Mouse (Mus musculus): ENCODE results near the gene Sema5a. TPM values are rescaled to one million over a fixed set of nuclear protein-coding genes. Genes with fewer than 3 reads are reported as not detected.

Gene Sema5a
- total RNA-seq, 2 experiments from 2014 or later, result 84.9 to 94.2 TPM

DNA sequence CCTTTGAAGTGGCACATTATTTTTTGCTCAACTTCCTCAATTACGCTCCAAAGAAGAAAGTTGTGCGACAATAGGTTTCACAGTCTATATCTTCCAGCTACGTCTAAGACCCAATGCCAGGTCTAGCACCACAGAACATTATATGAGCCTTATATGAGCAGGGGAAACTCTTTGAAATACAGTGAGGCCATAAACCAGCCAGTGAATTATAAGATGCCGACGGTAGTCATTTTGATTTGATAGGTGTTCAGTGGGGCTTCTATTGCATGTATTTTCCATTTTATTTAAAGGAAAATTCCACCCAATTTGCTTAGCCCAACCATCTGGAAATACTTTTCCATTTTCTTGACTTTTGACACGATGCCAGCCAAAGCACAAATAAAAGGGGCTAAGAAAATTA, 126.3 kb downstream of the Sema5a start:
- no peak for DNase-seq

DNA sequence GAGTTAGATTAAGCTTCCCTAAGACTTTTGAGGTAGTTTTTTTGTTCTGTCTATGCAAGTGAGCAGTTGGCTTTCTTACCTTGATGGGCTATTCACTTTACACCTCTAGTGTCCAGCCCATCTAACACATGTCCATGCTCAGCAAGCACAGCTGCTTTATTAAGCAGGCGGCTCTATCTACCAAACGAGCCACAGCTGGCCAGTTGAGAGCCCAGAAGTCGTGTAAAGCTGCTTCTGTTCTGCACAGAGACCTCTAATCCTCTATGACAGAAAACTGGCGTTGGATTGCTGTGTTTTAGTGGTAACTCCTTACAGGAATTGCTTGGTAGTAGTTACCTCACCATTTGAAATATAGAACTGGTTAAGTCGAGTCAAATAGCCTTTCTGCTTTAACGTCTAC, 126.8 kb downstream of the Sema5a start:
- DNase-seq, result no peak

DNA sequence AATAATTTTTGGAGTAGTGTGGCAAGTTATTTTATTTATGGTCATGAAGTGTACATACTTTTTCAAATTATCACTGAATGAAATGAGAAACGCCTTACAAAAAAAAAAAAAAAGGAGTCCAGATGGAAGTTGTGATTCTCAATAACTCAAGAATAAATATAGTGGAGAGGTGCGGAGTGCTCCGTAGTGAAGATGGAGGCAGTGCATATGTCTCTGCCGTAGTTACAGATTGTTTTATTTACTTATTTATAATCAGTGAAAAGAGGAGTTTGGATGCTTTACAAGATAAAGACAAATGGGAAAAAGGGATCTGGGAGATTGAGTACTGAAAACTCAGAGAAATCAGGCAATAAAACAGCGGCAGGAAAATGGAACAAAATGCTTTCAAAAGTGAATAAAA, 131.7 kb downstream of the Sema5a start:
- no peak for DNase-seq

DNA sequence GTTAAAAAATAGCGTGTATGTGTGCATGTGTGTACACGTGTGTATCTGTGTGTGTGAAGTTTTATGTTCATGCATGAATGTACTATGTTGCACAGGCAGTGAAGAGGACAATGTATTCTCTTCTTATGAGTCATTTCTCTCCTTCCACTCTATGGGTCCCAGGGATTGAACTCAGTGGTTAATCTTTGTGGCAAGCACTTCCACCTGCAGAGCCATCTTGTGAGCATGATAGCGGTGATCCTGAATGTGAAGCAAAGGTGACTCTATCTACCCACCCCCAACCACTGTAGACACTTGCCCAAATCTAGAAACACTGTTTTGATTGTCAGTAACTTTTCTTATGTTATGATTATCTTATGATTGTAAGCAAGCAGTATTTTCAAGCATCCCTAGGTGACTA, 133.2 kb downstream of the Sema5a start:
- no peak for DNase-seq

DNA sequence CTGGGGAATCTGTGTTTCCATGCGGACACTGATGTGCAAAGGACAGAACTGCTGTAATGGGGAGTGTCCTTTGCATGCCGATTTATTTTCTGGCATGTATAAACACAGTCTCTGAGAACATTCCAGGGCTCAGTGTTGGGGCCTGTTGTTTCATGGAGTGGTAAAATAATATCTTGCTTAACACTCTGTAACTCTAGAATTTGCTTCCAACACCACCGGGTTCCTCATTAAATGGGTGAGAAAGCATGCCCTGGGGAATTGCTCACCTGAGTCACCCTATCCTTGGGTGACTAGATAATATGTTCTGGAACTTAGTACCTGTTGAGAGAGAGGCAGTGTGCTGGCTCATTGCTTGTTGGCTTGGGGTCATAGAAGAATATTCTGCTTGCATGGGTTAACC, 135.7 kb downstream of the Sema5a start:
- DNase-seq, result no peak

DNA sequence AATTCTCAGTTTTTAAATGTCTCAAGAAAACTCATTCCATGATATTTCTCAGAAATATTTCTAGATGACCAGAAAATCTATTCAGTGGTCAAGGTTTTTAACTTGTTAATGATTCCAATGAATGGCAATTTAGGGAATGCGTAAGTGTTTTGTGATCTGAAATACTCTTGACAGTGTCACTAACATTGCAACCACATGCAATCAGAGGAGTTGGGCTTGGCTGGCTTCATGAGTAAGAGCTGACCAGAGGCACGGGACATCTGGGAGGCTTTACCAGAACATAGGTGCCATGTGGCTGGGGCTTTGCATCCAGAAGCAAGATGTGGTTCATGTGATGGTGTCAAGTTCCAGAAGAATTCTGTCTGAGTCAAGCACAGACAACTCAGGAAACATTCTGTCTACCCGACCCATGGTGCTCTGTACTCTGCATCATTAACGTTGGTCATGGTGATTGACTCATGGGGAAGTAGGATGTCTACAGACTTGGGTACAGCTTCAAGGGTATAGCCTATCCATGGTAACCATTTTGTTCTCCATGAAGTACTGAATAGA, 138.4 kb downstream of the Sema5a start:
- no peak for DNase-seq

DNA sequence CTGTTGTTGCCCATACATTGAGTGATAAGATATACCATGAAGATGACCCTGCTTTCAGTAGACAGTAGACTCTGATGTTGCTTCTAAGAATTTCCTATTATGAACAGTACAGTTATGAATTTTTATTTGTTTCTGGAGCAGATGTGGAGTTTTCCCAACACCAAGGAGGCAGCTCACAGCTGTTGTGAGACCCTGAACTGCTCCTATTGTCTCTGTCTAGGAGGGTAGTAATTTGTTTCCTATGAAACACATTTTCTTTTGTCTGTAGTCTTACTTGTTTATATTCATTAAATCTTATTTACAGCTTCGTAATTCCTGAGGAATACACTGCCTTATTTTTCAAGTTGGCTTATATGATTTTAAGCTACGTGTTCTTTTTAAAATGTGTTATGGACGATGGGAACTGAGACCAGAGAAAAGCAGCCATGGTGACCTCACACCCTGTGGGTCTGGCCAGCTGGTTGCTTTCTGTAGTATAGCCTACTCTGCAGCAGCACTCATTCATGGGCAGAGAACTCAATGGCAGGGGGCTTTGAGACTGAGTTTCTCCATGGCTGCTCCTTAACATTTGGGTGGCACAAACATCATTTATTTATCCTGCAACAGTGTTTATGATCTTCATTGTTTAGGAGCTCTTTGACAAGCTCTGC, 151.8 kb downstream of the Sema5a start:
- DNase-seq, result no peak

DNA sequence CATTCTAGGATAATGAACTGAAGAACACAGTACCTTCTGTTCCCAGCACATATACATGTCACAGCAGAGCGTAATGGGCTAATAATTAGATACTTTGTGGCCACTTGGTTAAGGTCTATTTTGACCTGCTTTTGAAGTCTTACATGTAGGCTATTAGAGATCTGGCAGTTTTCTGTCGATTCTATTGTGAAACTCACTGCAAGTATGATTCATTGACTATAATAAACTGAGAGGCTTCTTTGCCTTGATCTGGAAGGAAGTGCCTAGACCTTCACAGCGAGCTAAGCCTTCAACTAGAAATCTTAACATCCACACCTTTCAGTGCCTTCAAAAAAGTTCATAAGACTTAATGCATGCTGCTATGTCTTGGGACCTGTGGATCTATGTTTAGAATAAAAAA, 152.5 kb downstream of the Sema5a start:
- DNase-seq, result no peak

DNA sequence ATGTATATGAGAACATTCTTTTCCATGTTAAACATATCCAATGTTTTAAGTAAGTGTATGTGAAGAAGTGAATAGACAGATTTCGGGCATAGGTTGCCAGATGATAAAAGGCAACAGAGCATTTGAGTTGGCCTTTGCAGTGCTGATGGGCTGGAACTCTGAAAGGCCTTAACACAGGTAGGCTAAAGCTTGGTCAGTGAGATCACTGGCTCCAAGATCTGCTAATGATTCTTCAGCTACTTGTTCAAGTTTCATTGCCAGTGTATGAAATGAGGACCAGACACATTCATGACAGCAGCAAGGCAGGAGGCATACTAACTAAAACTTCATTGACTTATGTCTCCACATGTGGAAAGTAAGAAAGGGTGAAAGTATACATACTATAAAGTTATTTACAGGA, 154.1 kb downstream of the Sema5a start:
- DNase-seq, result no peak

DNA sequence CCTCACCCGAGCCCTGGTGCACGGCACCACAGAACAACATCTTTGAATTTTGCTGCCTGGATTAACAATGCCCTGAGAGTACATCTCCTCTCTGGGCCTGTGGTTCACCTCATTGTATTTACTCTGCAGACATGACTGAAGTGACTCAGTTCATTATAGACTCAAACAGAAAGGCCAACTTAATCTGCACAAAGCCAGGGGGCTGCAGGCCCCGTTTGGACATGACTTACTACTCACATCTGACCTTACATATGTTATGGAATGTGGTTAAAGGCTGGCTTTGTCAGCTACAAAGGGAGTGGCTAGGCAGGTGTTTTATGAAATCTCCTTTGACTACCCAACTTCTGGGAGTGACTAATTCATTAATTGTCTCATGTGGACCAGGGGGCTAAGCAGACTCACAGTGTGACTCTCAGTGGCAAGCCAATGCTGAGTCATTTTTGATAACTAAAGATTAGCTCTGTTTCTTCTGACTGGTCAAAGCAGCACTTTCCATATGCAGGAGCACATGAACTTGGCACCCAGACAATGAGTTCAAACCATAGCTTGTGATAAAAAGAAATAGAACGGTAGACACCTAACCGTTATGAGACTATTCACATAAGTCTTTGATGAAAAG, 157.4 kb downstream of the Sema5a start:
- no peak for DNase-seq

DNA sequence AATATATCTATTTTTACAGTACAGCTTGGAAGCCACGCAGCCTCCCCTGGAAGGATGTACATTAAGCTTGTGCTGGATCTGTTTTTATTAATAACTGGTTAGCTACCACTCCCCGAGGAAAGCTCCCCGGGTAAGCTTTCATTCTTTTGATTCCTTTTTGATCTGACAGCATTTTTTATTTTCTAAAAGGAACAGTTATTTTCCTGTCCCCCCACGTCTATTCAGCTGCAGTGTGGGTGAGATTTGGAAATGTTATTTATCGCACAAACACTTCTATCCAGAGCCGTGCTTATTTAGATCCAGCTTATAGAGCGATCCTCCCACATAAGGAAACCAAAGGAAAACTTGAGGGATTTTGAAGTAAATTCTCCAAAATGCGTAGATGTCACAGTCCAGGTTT, 158.7 kb downstream of the Sema5a start:
- DNase-seq, result no peak

DNA sequence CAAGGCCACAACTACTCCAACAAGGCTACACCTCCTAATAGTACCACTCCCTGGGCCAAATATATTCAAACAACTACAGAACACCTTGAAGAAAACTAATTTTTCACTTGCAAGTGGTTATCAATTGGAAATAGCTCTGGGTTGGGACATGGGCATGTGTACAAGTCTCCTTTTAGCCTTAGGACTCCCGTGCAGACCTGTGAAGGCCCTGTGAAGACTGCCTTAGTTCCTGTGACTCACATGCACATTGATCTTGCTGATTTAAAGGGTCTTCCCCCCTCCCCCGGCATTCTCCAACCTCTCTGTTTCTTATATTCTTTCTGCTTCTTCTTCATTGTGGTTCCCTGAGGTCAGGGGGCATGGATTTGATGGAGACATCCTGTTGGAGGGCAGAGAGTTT, 161.8 kb downstream of the Sema5a start:
- no peak for DNase-seq

DNA sequence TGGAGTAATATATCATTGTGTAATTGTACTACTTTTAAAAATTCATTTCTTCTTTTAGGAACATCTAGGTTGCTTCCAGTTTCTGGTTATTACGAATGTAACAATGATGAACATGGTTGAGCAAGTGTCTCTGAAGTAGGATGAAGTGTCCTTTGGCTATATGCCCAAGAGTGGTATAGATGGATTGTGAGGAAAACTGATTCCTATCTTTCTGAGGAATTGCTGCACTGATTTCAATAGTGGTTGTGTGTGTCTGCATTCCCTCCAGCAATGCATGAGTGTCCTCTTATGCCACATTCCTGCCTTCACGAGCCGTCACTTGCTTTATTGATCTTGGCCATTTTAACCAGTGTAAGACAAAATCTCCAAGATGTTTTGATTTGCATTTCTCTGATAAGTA, 163.2 kb downstream of the Sema5a start:
- DNase-seq, result no peak

DNA sequence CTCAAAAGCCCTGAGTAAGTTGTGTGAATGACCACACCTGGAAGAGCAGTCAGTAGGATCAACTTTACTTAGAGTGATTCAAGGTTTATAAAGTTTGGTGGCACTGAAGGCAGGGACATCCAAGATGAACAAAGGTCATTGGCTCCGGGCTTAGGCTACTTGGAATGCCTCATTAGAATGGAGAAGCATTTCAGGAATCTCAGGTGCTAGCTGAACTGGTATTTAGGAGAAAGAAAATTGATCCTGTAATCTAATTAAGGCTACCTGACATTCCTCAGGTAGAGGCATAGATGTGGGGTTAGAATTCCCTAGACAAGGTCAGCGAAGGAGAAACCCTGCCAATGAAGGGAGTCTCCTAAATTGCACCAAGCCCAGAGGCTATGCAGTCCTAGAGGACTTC, 171.7 kb downstream of the Sema5a start:
- DNase-seq, result no peak

DNA sequence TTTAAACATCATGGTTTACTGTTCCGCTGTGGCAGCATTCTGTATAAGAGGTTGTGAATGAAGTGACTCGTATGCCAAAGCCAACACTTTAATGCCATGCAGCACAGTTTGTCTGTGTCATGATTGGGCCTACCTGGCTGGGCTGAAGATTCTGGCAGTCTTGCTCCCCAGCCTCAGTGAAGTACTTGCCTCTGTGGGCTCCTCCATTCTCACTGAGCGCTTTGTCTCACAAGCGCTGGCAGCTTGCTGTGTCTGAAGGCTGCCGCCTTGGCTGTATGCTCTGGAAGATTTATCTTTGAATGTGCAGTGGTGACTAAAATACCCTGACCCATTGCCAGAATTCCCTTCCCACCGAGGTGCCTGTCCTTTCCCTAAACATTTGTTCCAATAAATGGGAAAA, 178.0 kb downstream of the Sema5a start:
- DNase-seq, result no peak

DNA sequence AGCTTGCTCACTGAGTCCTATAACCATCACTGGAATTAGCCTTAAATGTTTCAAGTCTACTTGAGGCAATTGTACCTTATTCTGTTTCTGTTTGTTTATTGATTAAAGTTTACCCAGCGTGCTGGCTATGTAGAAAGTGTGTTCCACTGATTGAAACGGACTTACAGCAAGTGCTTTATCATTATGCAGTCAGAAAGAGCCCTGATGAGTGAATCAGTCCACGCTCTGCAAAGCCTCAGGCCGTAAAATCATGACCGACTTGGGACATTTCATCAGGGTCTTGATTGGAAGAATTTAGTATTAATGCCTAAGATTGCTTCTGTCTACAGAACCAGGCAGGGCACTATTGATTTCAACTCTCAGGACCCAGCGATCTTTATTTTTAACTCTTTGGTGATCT, 178.5 kb downstream of the Sema5a start:
- no peak for DNase-seq

DNA sequence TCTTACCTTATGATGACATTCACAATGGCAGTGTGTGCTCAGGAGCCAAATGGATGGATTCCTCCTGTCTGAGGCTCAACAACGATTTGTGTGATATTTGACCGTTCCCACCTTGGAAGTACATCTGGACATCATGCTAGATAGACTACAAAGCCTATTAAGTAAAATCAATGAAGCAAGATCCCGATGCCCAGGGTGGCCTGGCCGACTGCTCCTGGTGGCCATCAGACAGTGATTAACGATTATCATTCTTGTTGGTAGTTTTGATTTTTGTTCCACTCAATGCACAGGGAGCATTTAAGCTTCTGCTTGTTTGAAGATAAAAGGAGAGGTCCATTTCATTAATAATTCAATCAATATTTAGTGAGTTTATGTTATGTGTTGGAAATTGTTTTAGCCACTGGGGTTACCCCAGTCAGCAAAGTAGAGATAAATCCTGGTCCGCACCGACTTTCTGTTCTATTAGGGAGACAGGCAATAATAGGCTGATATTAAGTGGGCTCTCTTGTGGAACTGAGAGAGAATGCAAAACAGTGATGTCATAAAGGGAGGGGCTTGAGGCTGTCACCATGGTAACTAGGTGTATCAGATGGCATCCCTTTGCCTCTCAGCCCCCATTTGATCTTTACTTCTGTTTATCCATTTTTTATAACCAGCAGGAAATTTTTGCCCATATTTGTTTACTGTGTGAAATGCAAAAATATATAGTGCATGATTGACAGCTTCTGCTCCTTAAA, 182.7 kb downstream of the Sema5a start:
- DNase-seq, result no peak

DNA sequence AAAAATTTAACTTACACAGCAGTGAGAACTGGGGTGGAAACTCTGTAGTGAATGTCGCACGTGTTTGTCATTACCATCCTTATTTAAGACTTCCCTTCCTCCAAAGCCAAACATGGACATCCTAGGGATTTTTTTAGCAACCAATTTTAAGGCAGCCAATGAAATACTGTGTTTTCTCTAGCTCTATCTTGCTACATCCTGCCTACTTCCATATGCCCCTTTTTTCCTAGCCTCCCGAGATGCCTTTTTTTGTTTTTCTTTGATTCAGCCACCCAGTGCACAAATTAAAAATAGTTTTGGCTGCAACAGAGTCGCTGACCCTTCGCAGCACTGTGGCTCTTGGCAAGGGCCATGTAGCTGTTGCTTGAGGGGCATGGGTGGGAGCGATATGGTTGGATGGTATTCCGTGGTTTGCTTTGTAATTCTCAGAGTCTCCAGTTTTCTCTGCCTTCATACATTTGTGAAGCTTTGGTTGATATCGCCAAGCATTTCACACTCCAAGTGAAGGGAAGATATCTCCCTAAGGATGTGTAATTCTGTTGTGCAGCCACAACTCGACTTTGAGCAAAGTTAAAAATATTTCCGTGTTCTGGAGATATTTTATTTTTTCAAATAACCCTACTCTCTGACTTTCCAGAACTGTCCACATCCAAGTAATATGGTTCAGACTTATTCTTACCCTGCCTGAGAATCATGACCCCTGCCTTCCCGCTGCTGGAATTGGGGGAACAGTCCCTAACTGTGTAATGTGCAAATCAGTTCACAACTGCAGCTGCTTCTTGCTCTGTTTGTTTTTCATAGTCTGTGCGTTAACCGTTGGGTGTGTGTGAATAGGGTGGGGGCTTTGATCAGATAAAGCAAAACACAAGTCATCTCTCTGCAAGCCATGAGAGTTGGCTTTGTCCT, 188.6 kb downstream of the Sema5a start:
- DNase-seq, result peak in 1 of 2 experiments; percentile 16

DNA sequence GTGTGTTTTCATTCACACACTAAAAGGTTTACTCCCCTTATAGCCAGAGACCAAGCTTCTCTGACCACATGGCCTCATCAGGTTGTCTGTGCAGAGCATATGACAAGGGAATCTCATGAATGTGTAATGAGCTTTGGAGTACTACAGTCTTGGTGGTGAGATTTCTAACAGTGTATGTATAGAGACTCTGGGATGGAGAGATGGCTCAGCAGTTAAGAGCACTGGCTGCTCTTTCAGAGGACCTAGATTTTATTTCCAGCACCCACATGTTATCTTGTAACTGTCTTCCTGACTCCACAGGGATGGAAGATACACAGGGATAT, 189.2 kb downstream of the Sema5a start:
- no peak for DNase-seq

DNA sequence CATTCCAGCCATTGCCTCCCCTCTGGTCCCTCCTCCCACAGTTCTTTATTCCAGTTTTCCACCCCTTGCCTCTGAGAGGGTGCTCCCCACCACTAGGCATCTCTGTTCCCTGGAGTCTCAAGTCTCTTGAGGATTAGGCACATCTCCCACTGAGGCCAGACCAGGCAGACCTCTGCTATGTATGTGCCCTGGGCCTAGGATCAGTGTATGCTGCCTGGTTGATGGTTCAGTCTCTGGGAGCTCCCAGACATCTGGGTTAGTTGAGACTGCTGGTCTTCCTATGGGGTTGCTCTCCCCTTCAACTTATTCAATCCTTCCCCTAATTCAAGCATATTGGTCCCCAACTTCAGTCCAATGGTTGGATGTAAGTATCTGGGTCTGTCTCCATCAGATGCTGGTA, 189.7 kb downstream of the Sema5a start:
- no peak for DNase-seq

DNA sequence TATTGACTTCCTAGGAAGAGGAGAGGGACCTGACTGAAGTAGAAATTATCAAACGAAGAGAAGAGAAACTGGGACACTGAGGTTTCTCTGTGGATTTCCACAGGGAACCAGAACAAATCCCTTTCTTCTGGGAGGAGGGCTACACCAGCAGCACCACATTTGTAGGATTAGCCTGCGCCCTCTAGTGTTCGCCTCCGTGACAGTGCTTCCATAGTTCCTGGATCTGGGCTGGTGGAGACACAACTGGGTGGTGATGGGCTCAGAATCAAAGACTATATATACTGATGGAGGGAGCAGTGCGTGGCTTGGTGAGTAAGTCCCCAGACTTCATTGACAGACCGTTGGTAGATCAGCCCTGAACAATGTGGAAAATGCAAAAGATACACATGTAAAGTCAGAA, 193.0 kb downstream of the Sema5a start:
- peak; percentile 53 to 67 for DNase-seq

DNA sequence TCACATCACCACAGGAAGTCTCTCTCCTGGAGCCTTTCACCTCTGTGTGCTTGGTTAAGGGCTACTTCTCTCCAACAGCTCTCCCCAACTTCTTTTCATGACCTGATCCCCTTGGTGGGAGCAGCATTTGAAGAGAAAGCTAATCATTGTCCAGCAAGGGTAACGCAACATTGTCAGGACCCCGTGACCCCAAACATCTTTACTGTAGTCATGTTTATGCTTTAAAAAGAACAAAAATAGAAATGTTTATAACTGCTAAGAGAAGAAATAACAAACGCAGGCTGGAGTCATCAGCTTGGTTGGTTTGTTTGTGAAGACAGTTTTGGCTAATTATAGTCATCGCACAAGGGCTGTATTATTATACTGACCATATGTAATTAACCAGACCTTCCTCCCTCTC, 198.1 kb downstream of the Sema5a start:
- DNase-seq, result no peak
